Mouse (Mus musculus) forebrain, embryonic 15.5 days (tissue): Measurements from ENCODE around the gene Apbb2. TPM values are rescaled to one million over a fixed set of nuclear protein-coding genes. Genes with fewer than 3 reads are reported as not detected.

Source experiments
- ATAC-seq: fragments of 200-750 bp; cut with Nextera tagmentation; replicated peaks from 2 replicates; pipeline ENCODE4 v1.8.0; 2017; ENCODE audit warnings: mild to moderate bottlenecking, moderate TSS enrichment, moderate library complexity
- H3K27ac ChIP-seq: fragments of 300-500 bp; sonication (generic); replicated peaks from 2 replicates; pipeline ENCODE4 v1.5.1; 2015; ENCODE audit warnings: mild to moderate bottlenecking, inconsistent platforms
- H3K27me3 ChIP-seq: fragments of 300-500 bp; sonication (generic); 2 replicates; pipeline ENCODE4 v1.6.1; 2015; ENCODE audit warnings: inconsistent platforms
- H3K36me3 ChIP-seq: fragments of 300-500 bp; sonication (generic); 2 replicates; pipeline ENCODE4 v1.6.1; 2015; ENCODE audit warnings: mild to moderate bottlenecking, inconsistent platforms
- H3K4me1 ChIP-seq: fragments of 300-500 bp; sonication (generic); 2 replicates; pipeline ENCODE4 v1.6.1; 2015; ENCODE audit warnings: inconsistent platforms
- H3K4me2 ChIP-seq: fragments of 300-500 bp; sonication (generic); replicated peaks from 2 replicates; pipeline ENCODE4 v1.6.1; 2015; ENCODE audit warnings: mild to moderate bottlenecking, inconsistent platforms
- H3K4me3 ChIP-seq: fragments of 300-500 bp; sonication (generic); 2 replicates; pipeline ENCODE4 v1.5.1; 2015; ENCODE audit warnings: mild to moderate bottlenecking, inconsistent platforms
- H3K9ac ChIP-seq: fragments of 300-500 bp; sonication (generic); replicated peaks from 2 replicates; pipeline ENCODE4 v1.6.1; 2015; ENCODE audit warnings: mild to moderate bottlenecking, inconsistent platforms
- H3K9me3 ChIP-seq: fragments of 300-500 bp; sonication (generic); 2 replicates; pipeline ENCODE4 v1.6.1; 2016; ENCODE audit warnings: inconsistent platforms
- WGBS: fragments of 180-500 bp; shearing (Covaris S2); methylation state at CpG from one replicate; pipeline ENCODE4 v1.1.7; 2015; ENCODE audit warnings: mixed read lengths; 5-methylcytosine and 5-hydroxymethylcytosine counted together
- polyA plus RNA-seq: library from polyadenylated mRNA; unstranded; fragments of >200 nt; fragmentation: Nextera tagmentation; extraction: Ambion mirVana; gene quantifications from 2 replicates; pipeline ENCODE4 v1.2.1, GENCODE M21; 2015

The Apbb2 gene
- polyA plus RNA-seq, 1 experiment from 2014 or later = 85.8 TPM

GRCm38 (mm10) chr5:66382111-66382510, 236.5 kb downstream of the Apbb2 start:
- 93% methylated on average over 1 of the region's 1 CpGs for WGBS
- no peak for ATAC-seq

DNA sequence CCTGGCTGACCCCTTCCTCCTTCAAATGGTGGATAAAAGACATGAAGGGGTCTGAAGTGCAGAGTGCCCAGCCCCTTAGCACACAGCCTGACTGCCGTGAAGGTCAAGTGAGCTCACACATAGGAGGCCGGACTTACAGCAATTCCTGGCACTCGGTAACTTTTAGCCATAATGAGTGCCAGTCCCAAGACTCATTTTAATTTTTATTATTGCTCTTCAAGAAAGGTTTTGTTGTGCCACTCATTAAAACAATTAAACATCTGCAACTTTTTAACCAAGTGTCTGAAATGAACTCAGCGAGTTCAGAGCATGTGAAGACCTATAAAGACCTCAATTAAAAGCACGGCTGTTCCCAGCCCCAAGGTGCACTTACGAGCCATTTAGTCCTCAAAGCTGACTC, 239.6 kb downstream of the Apbb2 start:
- Histone ChIP-seq H3K4me1 (no peaks in the 10 kb centered on the region), H3K4me3 (no peak overlapping the region), H3K9ac (no peak overlapping the region), H3K27me3 (no peaks in the 10 kb centered on the region), H3K36me3 (no peaks in the 10 kb centered on the region), H3K27ac (no peak overlapping the region), H3K9me3 (no peaks in the 10 kb centered on the region), H3K4me2 (no peak overlapping the region)
- no peak for ATAC-seq
- 70% methylated on average over 6 of the region's 6 CpGs for WGBS

More at GRCm38 (mm10) chr5:66382111-66382510, 236.5 kb downstream of the Apbb2 start:
- Histone ChIP-seq H3K4me2 (no peak overlapping the region), H3K27ac (no peak overlapping the region), H3K27me3 (no peaks in the 10 kb centered on the region), H3K36me3 (no peaks in the 10 kb centered on the region), H3K9ac (no peak overlapping the region), H3K4me3 (no peak overlapping the region), H3K4me1 (no peaks in the 10 kb centered on the region), H3K9me3 (no peaks in the 10 kb centered on the region)

DNA sequence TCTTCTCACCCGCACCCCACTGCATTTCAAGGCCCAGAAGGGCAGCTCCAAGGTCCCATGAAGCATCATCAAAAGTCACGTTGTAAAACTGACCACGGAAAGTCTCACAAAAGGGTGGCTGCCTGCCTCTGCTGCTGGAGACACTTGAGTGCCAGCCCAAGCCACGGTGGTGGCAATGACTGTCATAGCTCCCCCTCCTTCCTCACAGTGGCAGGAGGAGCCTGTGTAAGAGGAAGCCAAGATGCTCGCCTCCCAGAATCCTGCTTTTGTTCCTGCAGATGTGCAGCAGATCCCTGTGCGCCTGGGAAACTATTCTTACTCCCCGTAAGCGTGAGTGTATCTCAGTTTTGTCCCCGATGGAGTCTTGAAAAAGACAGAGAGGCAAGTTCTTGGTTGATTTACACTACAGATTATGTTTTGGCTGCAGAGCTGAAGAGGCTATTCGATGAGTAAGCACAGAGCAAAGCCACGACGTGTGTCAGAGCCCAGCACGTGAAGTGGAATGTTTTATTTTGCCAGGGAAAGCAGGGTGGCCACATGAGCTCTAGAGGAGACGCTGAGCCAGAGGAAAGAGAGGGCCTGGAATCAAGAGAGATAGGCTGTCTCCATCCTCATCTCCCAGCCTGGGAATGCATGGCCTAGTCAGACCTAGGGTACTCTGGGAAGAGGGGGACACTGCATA, 241.9 kb downstream of the Apbb2 start:
- Histone ChIP-seq H3K9me3 (no peaks in the 10 kb centered on the region), H3K27me3 (no peaks in the 10 kb centered on the region), H3K27ac (no peak overlapping the region), H3K4me1 (no peaks in the 10 kb centered on the region), H3K4me3 (no peak overlapping the region), H3K36me3 (no peaks in the 10 kb centered on the region), H3K4me2 (no peak overlapping the region), H3K9ac (no peak overlapping the region)
- ATAC-seq = no peak
- WGBS = 71% methylated on average over 14 of the region's 14 CpGs

DNA sequence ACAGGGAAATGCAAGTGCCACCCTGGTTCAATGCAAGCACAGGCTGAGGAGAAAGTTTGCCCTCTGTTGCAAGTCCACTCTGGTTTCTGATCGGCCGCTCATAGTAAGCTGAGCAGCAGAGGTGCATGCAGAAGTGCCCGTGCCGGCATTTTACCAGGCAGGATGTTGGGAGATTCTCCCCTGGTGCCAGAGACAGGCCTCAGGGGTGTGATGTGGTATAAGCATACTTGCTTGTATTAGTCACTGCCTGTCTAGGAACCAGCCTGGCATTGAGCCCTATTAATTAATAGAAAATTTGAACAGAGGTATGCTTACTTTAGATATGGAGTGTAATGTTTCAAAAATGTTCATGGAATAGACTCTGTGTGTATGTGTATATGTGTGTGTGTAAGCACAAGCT, 244.2 kb downstream of the Apbb2 start:
- H3K4me1 ChIP-seq = no peaks in the 10 kb centered on the region
- no peak overlapping the region for H3K9ac ChIP-seq
- 94% methylated on average over 4 of the region's 4 CpGs for WGBS
- no peaks in the 10 kb centered on the region for H3K9me3 ChIP-seq
- no peak overlapping the region for H3K4me2 ChIP-seq
- H3K27me3 ChIP-seq = no peaks in the 10 kb centered on the region
- ATAC-seq = no peak
- no peak overlapping the region for H3K4me3 ChIP-seq
- no peak overlapping the region for H3K27ac ChIP-seq
- no peaks in the 10 kb centered on the region for H3K36me3 ChIP-seq

- H3K9me3 ChIP-seq = no peaks in the 10 kb centered on the region
- no peak for ATAC-seq
- H3K27ac ChIP-seq = no peak overlapping the region
- H3K36me3 ChIP-seq = no peaks in the 10 kb centered on the region
- no peaks in the 10 kb centered on the region for H3K27me3 ChIP-seq
- H3K4me2 ChIP-seq = no peak overlapping the region
- H3K4me3 ChIP-seq = no peak overlapping the region
- H3K9ac ChIP-seq = no peak overlapping the region
- WGBS = 49% methylated on average over 13 of the region's 13 CpGs
- peaks cover 4% of the 10 kb centered on the region; the same call in 1 of the 2 replicates for H3K4me1 ChIP-seq
Observed at GRCm38 (mm10) chr5:66373515-66374164, 244.9 kb downstream of the Apbb2 start.

GRCm38 (mm10) chr5:66371131-66371530, 247.5 kb downstream of the Apbb2 start:
- no peaks in the 10 kb centered on the region for H3K36me3 ChIP-seq
- H3K4me3 ChIP-seq = no peak overlapping the region
- H3K27ac ChIP-seq = no peak overlapping the region
- H3K4me1 ChIP-seq = peaks cover 15% of the 10 kb centered on the region
- H3K27me3 ChIP-seq = no peaks in the 10 kb centered on the region
- H3K9ac ChIP-seq = no peak overlapping the region
- H3K4me2 ChIP-seq = no peak overlapping the region
- no peaks in the 10 kb centered on the region for H3K9me3 ChIP-seq
- no peak for ATAC-seq

DNA sequence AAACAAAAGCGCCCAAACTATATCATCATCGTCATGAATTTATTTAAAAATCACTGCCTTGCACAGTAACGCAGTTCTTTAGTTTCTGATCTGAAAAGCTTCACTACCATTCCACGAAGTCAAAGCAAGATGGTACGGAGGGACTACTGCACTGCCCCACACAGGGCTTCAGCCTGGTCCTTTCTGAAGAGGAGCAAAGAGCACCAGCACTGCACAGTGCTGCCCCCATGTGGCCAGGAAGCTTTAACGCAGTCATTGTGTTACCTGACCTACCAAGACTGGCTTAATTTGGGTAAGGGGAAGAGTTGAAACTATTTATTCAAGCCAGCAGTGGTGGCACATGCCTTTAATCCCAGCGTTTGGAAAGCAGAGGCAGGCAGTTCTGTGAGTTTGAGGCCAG, 249.6 kb downstream of the Apbb2 start:
- ATAC-seq = peak; percentile 52
- Histone ChIP-seq H3K36me3 (no peaks in the 10 kb centered on the region), H3K27ac (no peak overlapping the region), H3K27me3 (no peaks in the 10 kb centered on the region), H3K9ac (no peak overlapping the region), H3K4me2 (no peak overlapping the region), H3K4me1 (peaks cover 15% of the 10 kb centered on the region), H3K4me3 (no peak overlapping the region), H3K9me3 (no peaks in the 10 kb centered on the region)
- 36% methylated on average over 7 of the region's 7 CpGs for WGBS

DNA sequence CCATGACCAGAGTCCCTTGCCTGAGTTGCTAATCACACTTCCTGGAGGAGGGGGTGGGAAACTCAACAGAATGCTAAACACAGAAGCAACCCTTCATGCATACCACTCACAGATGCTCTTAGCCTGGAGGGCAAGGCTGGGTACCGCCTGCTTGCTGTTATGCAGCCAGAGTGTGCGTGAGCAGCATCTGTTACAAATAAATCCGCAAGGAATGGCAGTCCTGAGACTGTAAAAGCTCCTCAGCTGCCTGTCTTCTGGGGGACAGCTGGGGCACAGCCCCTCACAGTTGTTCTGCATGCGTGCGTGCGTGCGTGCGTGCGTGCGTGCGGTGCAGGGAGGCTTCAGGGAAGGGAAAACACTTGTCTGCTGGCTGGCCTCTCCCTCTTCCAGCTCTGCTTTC, 250.9 kb downstream of the Apbb2 start:
- no peak overlapping the region for H3K27ac ChIP-seq
- no peak overlapping the region for H3K4me3 ChIP-seq
- H3K9ac ChIP-seq = no peak overlapping the region
- no peaks in the 10 kb centered on the region for H3K27me3 ChIP-seq
- 55% methylated on average over 11 of the region's 11 CpGs for WGBS
- peaks cover 15% of the 10 kb centered on the region for H3K4me1 ChIP-seq
- no peaks in the 10 kb centered on the region for H3K9me3 ChIP-seq
- no peaks in the 10 kb centered on the region for H3K36me3 ChIP-seq
- no peak overlapping the region for H3K4me2 ChIP-seq
- peak; percentile 63 for ATAC-seq

- H3K4me1 ChIP-seq = peaks cover 29% of the 10 kb centered on the region
Observed at GRCm38 (mm10) chr5:66363274-66364261, 255.0 kb downstream of the Apbb2 start.

DNA sequence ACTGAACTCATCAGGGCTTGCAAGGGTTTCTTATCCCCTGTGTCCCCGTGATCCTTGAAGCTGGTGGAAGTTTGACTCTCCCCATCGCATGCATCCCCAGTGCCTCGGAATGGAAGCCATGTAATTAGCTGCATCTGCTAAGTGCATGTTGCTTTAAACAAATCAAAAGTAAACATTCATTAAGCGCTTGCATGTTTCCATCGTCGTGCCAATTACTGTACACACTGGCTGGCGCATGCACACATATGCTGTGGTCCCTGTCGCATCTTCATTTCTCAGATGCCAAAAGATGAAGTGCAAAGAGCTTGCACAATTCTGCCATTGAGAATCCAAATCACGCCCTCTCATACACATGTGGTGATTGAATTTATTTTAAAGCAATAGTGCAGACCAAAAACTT, 257.8 kb downstream of the Apbb2 start:
- Histone ChIP-seq H3K9me3 (no peaks in the 10 kb centered on the region), H3K4me2 (no peak overlapping the region), H3K36me3 (no peaks in the 10 kb centered on the region), H3K27ac (no peak overlapping the region), H3K4me1 (peaks cover 18% of the 10 kb centered on the region), H3K4me3 (no peak overlapping the region), H3K9ac (no peak overlapping the region), H3K27me3 (no peaks in the 10 kb centered on the region)
- 47% methylated on average over 9 of the region's 9 CpGs for WGBS
- ATAC-seq = 0 out of 2 replicates have a peak, but pooled peaks have one; percentile 30

More at GRCm38 (mm10) chr5:66363274-66364261, 255.0 kb downstream of the Apbb2 start:
- Histone ChIP-seq H3K27me3 (no peaks in the 10 kb centered on the region), H3K4me2 (no peak overlapping the region), H3K4me3 (no peak overlapping the region), H3K9me3 (no peaks in the 10 kb centered on the region), H3K9ac (no peak overlapping the region), H3K36me3 (no peaks in the 10 kb centered on the region), H3K27ac (no peak overlapping the region)
- ATAC-seq = no peak
- 80% methylated on average over 18 of the region's 18 CpGs for WGBS

- Histone ChIP-seq H3K27ac (no peak overlapping the region), H3K9ac (no peak overlapping the region), H3K9me3 (no peaks in the 10 kb centered on the region), H3K36me3 (no peaks in the 10 kb centered on the region), H3K4me1 (peaks cover 18% of the 10 kb centered on the region), H3K27me3 (no peaks in the 10 kb centered on the region), H3K4me3 (no peak overlapping the region), H3K4me2 (no peak overlapping the region)
- 32% methylated on average over 15 of the region's 15 CpGs for WGBS
- no peak for ATAC-seq
Observed at GRCm38 (mm10) chr5:66359742-66360423, 258.7 kb downstream of the Apbb2 start.
